Mouse (Mus musculus) leukemia stem cell, adult 10-12 weeks (primary cell): ENCODE data around the gene Cel. TPM values are rescaled to one million over a fixed set of nuclear protein-coding genes. Genes with fewer than 3 reads are reported as not detected.

Source experiments
- polyA plus RNA-seq: library from polyadenylated mRNA; stranded (reverse); fragments of >175 nt; gene quantifications from 2 replicates; pipeline ENCODE4 v1.2.3, GENCODE M21; 2012; ENCODE audit warnings: low replicate concordance

Cel gene
- not detected in 2 replicates for polyA plus RNA-seq

DNA sequence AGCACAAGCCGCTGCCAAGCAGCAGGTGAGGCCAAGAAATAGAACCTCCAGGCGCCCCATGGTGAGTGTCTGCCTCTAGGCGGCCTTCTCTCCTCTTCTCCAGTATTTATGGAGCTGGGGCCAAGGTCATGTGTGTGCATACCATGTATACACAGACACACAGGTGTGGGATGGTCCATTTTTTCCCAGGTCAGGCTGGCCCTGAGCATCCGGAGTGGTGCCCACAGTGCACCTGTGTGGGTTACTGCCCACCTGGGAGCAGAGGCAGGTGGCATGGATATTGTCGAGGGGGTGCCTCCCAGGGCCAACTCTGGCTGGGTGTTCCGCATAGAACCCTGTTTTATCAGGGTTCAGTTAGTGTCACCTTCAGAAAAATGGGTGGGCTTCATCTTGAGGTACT, at the start of gene Cel:
Gene Cel (minus strand): TSS at position 101 of the 400 bp plus-strand sequence.

DNA sequence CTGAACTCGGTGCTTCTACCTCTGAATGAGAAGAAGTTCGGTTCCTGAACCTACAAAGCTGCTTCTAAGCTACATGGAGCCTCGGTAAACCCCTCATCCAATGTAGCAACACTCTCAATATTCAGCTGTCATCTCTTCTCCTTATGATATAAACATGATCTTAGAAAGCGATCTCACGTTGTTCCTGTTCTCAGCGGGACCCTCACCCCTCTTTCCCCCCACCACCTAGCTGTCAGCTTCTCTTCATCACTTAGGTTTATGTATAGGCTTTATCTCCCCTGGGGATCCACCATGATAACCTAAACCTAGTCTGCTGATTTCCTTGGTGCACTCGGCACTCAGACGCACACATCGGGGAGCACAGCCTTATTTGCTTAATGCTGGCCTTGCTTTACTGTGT, 20.4 kb upstream of the Cel start, which contains the start of gene Gtf3c5:
Gene Gtf3c5 (minus strand): TSS at position 101 of the 400 bp plus-strand sequence.

DNA sequence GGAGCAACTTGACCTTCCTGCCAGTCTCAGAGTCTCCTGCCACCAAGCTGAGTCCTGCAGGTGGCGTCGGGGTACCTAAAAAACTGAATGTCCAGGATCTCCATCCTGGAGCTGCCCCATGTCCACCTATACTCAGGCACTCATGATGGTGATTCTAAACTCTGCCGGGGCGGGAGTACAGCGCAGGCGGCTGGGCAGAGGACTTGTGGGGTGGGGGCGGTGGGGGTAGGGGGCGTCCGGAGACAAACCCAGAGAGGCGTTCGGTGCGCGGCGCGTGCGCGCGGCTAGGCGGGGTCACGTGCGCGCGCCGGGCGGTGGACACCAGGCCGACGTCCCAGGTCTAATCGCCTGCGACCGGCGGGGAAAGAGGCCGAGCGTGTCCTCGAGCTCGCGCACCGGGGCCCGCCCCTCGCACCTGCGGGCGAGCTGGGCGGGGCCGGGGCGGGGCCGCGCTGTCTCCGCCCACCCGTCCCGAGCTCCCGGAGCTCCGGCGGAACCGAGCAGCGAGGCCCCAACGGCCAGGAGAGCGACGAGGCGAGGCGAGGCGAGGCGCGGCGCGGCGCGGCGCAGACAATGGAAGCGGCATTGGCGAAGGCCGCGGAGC, 50.3 kb downstream of the Cel start, which contains the start of gene Ralgds:
Gene Ralgds (plus strand): TSS at position 328 of the 604 bp plus-strand sequence.

DNA sequence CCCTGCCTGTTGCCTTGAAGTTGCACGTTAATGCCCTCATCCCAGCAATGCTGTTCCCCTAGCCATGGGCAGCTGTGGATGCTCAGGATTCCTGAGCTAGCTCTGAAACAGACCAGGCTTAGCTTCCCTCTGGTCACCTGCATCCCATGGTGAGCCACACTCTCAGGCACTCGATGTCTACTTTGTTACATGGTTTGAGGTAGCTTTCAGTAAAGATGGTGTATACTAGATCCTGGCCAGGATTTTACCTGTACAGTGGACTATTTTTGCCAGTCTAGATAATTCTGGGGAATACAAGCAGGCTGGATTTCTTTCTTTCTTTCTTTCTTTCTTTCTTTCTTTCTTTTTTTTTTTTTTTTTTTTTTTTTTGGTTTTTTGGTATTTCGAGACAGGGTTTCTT, 57.4 kb downstream of the Cel start, which contains the start of gene Gm10134:
Gene Gm10134 (plus strand): TSS at position 301 of the 400 bp plus-strand sequence.

Other genes with a start within 250 kb of the Cel start
- 0.10 and 0.14 TPM in 2 replicates for gene Ppp1r26, start 116.6 kb downstream of the Cel start, polyA plus RNA-seq
- gene 1700007K13Rik, start 97.1 kb downstream of the Cel start, polyA plus RNA-seq = 0.32 TPM in 1 of 2 replicates, not detected in the other
- gene Mrps2, start 95.3 kb downstream of the Cel start, polyA plus RNA-seq = 34.5 and 35.9 TPM in 2 replicates
- 1.3 TPM in 1 of 2 replicates, not detected in the other for gene Gbgt1, start 66.5 kb downstream of the Cel start, polyA plus RNA-seq
- gene Gm10134, start 57.3 kb downstream of the Cel start, polyA plus RNA-seq = not detected in 2 replicates
- 8.7 and 10.7 TPM in 2 replicates for gene Ralgds, start 50.3 kb downstream of the Cel start, polyA plus RNA-seq
- gene Gtf3c5, start 20.3 kb upstream of the Cel start, polyA plus RNA-seq = 7.2 and 15.0 TPM in 2 replicates
- gene Gfi1b, start 58.6 kb upstream of the Cel start, polyA plus RNA-seq = 124 and 376 TPM in 2 replicates
- 1.7 and 6.7 TPM in 2 replicates for gene Tsc1, start 77.8 kb upstream of the Cel start, polyA plus RNA-seq
- not detected in 2 replicates for gene Spaca9, start 136.3 kb upstream of the Cel start, polyA plus RNA-seq
- 0.18 TPM in 1 of 2 replicates, not detected in the other for gene Ak8, start 136.8 kb upstream of the Cel start, polyA plus RNA-seq